Mouse (Mus musculus): Measurements from ENCODE around the gene Crabp2.

DNA sequence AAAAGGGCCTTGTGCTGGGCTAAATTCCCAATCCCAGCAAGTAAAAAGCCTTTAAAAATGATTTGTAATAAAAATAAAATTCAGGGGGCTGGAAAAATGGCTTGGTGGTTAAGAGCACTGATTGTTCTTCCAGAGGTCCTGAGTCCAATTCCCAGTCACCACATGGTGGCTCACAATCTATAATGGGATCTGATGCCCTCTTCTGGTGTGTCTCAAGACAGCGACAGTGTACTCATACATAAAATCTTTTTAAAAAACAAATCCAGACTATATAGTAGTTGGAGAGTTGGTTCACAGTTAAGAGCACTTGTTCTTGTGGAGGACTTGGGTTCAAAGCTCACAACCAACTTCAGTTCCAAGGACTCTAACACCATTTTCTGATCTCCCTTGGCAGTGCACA, 31.5 kb upstream of the Crabp2 start:
- TF ChIP-seq CTCF (IDR thresholded peaks at IDR 0.05; ENCODE audit: low read depth): no peak
- no peak for TF ChIP-seq EP300 (IDR thresholded peaks at IDR 0.05; ENCODE audit: low read depth)

Data from heart, postnatal 0 days (tissue).